Mouse (Mus musculus) spleen, postnatal 14 days (tissue): Measurements from ENCODE around the gene Itga9.

Experiments
- DNase-seq, 2 experiments: peaks; one replicate each; pipeline ENCODE4 v3.0.0; 2021 to 2022; ENCODE audit warnings: low spot score in 2 of 2

Gene Itga9

DNA sequence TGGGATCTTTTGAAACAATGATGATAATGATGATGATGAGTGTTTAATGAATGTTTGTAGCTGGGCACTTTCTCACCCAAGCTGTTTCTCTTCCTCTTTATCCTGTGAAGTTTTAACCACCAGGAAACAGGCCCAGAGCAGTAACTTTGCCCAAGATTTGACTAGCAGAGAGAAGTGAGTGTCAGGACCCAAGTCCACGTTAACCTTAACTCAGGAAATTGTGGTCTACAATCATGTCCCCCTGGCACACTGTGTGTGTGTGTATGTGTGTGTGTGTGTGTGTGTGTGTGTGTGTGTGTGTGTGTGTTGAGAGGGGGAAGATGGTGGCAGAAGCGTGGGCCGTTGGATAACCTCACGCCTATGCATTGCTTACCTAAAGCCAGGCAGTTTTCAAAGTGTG lies 120.1 kb downstream of the Itga9 start:
- DNase-seq = no peak

DNA sequence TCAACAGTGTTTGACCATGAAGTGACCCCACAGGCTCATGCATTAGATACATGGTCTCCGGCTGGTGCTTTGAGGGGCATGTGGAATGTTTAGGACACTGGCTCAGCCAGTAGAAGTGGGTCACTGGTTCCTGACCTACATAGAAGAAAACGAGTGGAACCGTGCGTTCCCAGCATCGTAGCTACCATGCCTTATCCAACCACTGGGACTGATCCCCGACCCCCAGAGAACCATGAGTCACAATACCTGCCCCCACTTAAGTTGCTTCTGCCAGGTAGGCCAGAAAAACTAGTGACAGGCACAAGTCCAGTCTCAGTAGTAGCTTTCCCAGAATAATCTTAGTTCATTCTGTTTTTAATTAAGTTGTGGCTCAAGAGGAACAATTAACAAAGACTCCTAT lies 121.8 kb downstream of the Itga9 start:
- no peak for DNase-seq

- DNase-seq = no peak
Observed at GRCm38 (mm10) chr9:118728987-118729386, 122.5 kb downstream of the Itga9 start.

GRCm38 (mm10) chr9:118730172-118730571 lies 123.7 kb downstream of the Itga9 start:
- DNase-seq = no peak

DNA sequence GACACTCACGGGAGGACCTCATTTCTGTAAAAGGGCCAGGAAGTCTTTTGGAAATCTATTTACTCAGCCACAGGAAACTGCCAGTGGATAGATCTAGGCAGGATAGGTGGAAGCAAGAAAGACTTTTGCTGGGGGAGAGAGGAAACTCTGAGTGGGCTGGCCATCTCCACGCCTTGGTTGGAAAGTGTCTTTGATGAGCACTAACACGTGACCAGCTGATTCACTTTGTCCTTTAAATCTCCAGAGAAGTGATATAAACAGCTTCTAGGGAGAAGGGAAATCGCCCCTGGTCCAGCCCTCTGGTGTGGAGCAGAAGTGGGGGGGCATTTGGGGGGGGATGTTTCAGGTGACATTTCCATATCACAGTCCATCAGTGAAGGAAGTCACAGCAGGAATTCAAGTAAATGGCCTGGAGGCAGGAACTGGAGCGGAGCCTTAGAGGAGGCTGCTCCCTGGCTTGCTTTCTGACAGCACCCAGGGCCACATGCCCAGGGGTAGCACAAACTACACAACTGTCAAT lies 124.4 kb downstream of the Itga9 start:
- no peak for DNase-seq

- DNase-seq = no peak
Observed at GRCm38 (mm10) chr9:118731650-118732049, 125.2 kb downstream of the Itga9 start.

GRCm38 (mm10) chr9:118733601-118734000 lies 127.1 kb downstream of the Itga9 start:
- no peak for DNase-seq

GRCm38 (mm10) chr9:118737124-118737523 lies 130.6 kb downstream of the Itga9 start:
- no peak for DNase-seq

DNA sequence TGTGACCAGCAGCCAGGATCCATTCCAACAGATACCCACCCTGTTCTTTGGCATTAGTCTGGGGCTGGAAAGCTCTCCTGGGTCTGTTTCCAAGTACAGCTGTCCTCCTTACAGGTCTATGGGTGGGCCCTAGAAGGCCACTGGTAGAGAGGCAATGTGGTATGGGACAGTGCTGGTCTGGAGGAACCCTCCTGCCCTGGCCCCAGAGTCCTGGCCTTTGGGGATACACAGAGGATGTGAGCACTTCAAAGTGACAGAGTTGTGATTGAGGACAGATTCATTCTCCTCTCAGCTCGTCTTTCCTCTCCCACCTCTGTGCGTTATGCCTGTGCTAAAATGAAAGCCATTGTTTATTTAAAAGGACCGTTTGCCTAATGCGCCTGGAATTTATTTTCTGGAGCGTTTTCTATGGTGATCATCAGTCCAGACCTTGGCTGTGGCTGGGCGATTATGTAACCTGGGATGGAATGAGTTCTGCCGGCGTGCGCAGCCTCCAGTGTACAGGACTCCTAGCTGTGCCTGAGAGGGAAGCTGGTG lies 131.2 kb downstream of the Itga9 start:
- no peak for DNase-seq

- no peak for DNase-seq
Observed at GRCm38 (mm10) chr9:118738311-118738710, 131.8 kb downstream of the Itga9 start.

- DNase-seq = no peak
Observed at GRCm38 (mm10) chr9:118739071-118739470, 132.6 kb downstream of the Itga9 start.

DNA sequence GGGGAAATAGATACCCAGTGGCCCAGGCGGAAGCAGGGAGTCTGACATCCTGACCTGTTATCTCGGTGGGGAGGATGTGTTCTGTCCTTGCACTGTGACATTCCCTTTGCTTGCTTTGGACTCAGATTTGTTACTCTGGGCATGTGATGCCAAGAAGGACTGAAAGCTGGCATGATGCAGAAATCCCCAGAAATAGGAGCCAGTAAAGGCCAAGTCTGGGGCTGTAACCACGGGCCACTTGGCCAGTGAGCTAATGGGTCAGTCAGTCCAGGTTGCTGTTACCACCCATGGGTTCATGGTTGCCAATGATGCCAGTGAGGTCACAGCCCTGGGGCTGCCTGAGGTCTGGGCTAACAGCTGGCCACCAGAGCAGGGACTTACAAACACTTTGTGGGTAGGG lies 133.2 kb downstream of the Itga9 start:
- DNase-seq = no peak

- no peak for DNase-seq
Observed at GRCm38 (mm10) chr9:118741268-118741667, 134.8 kb downstream of the Itga9 start.

DNA sequence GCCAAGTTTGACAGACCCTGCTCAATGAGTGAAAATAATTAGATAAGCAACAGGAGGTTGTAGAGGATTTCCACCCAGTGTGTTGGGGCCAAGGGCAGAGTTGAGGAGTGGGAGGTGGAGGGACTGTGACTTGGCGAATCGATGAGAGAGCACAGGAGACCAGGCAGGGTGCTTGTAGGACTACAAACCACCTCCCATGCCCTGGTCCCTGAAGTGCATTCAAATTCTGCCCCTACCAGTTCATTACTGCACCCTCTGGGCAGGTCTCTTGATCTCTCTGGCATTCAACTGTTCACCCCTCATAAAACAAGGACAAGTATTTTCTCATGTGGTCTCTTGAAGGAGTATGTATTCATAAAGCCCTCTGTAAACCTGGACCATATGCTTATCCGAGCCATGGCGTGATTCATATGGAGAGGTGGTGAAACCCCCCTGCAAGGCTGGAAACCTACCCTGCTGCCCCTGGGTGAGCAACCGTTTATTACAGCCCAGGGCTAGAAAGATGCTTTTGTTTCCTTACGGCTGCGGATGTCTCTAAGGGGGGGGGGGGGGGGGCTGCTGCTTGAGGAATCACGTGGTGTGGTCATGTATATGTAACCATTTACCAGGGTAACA lies 143.0 kb downstream of the Itga9 start:
- no peak for DNase-seq

DNA sequence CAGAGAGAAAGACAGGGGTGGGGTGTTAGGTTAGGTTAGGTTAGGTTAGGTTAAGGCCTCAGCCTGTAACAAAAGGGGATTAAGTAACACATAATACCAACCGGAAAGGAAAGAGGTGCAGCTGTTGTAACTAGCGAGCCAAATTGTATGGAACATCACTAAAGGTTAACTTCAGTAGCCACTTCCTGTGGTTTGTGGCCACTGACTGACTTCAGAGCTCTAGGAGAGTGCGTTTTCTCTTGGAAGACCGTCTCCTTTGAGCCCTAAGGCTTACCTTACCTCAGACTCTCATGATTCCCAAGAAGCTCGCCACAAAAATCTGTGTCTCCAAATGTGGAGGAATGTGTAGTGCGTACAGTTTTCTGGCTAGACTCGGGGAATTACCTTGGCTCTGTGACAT lies 144.3 kb downstream of the Itga9 start:
- DNase-seq = no peak

- DNase-seq = no peak
Observed at GRCm38 (mm10) chr9:118752376-118752775, 145.9 kb downstream of the Itga9 start.

DNA sequence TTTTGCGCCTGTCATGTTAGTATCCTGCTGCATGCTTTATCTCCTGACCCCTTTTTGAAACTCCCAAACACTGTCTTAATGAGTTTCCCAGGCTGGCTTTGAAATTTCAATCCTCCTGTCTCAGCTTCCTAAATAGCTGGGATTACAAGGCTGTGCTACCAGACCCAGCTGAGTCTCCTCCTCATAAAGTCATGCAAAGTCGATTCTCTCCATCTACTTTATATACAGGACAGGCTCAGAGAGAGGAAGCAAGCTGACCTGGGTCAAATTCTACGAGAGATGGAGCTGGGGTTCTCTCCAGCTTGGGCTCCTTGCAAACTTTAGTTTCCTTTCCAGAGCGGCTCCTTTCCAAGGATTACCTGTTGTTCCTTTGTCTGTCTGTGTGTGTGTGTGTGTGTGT lies 153.0 kb downstream of the Itga9 start:
- no peak for DNase-seq

GRCm38 (mm10) chr9:118761953-118762590 lies 155.6 kb downstream of the Itga9 start:
- no peak for DNase-seq

- DNase-seq = no peak
Observed at GRCm38 (mm10) chr9:118762759-118763158, 156.3 kb downstream of the Itga9 start.

DNA sequence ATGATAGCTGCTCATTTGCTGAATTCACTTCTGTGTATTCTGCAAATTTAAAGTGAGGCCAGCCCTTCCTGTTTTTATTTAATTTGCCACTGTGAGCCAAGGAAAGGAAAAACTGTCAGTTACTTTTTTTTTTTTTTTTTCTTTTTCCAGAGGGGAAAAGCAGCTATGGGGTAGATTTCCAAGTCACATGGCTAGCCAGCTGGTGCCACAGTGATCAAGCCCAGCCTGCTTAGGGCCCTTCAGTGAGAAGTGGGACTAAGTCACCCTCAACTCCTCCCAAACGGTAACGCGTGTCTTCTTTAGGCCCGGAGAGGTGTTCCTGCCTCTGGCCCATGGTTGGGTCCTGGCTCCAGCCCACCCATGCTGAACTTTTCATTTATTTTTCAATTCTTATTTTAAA lies 156.7 kb downstream of the Itga9 start:
- DNase-seq = no peak

- DNase-seq = no peak
Observed at GRCm38 (mm10) chr9:118763646-118764045, 157.2 kb downstream of the Itga9 start.

DNA sequence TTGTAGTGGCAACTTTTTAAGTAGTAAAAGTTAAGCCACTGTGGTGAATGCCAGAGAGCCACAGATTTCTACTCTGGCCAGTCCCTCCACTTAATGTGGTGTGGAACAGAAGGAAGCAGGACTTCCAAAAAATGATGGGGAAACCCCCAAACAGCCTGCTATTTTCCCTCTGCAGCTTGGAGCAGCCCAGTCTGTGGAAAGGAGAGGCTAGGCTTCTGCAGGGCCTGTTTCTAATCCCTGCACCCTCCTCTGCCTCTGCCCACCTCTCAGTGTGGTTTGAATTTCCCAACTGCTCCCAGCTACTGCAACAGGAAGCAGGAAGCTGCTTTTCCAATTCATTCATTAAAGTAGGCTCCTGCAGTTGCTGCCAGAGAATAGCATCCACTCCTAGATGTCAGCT lies 158.6 kb downstream of the Itga9 start:
- DNase-seq = no peak

GRCm38 (mm10) chr9:118767008-118767407 lies 160.5 kb downstream of the Itga9 start:
- DNase-seq = no peak
